Mouse (Mus musculus) small intestine, adult 2 months (tissue): ENCODE measurements around the gene Ptcd2.

Experiments used
- CTCF ChIP-seq: fragments of 200-500 bp; IDR thresholded peaks from 2 replicates; pipeline ENCODE4 v1.5.1; 2012; ENCODE audit warnings: low read depth, mild to moderate bottlenecking, control low read depth, inconsistent platforms, low read length, moderate library complexity, mixed read lengths; ENCODE audit not compliant: insufficient replicate concordance, insufficient read length; ENCODE audit errors: extremely low read depth
- POLR2A ChIP-seq: fragments of 200-500 bp; IDR thresholded peaks from 2 replicates; pipeline ENCODE4 v1.6.1; 2012; ENCODE audit warnings: low read depth, mild to moderate bottlenecking, control low read depth, inconsistent platforms, low read length, moderate library complexity

- TF ChIP-seq CTCF, result no peak
- no peak for TF ChIP-seq POLR2A
These were observed 60.6 kb downstream of the Ptcd2 start for GRCm38 (mm10) chr13:99283916-99284315.
